Mouse (Mus musculus) lung, embryonic 14.5 days (tissue): ENCODE data around the gene Tm2d3. TPM values are rescaled to one million over a fixed set of nuclear protein-coding genes. Genes with fewer than 3 reads are reported as not detected.

Experiments
- ATAC-seq: fragments of 200-750 bp; cut with Nextera tagmentation; 2 replicates; pipeline ENCODE4 v1.8.0; 2017; ENCODE audit warnings: mild to moderate bottlenecking, moderate TSS enrichment, moderate library complexity; ENCODE audit not compliant: insufficient read depth
- DNase-seq: peaks from one replicate; pipeline ENCODE4 v3.0.0-alpha.2; 2015
- H3K27ac ChIP-seq: fragments of 300-500 bp; sonication (generic); 2 replicates; pipeline ENCODE4 v1.5.1; 2014; ENCODE audit warnings: low read depth, mild to moderate bottlenecking, moderate library complexity
- H3K27me3 ChIP-seq: fragments of 300-500 bp; sonication (generic); 2 replicates; pipeline ENCODE4 v1.6.1; 2014; ENCODE audit warnings: low read length, control low read depth; ENCODE audit not compliant: insufficient read depth
- H3K36me3 ChIP-seq: fragments of 300-500 bp; sonication (generic); 2 replicates; pipeline ENCODE4 v1.6.1; 2014; ENCODE audit warnings: control low read depth; ENCODE audit not compliant: insufficient read depth
- H3K4me1 ChIP-seq: fragments of 300-500 bp; sonication (generic); 2 replicates; pipeline ENCODE4 v1.6.1; 2014; ENCODE audit warnings: antibody characterized with exemption, control low read depth; ENCODE audit not compliant: insufficient read depth
- H3K4me2 ChIP-seq: fragments of 300-500 bp; sonication (generic); 2 replicates; pipeline ENCODE4 v1.6.1; 2014; ENCODE audit warnings: mild to moderate bottlenecking
- H3K4me3 ChIP-seq: fragments of 300-500 bp; sonication (generic); 2 replicates; pipeline ENCODE4 v1.5.1; 2014; ENCODE audit warnings: low read depth, low read length
- H3K9ac ChIP-seq: fragments of 300-500 bp; sonication (generic); 2 replicates; pipeline ENCODE4 v1.6.1; 2014
- H3K9me3 ChIP-seq: fragments of 300-500 bp; sonication (generic); 2 replicates; pipeline ENCODE4 v1.6.1; 2016; ENCODE audit warnings: low read depth, low read length, control low read depth
- CTCF ChIP-seq: IDR thresholded peaks from 2 replicates; pipeline ENCODE4 v1.5.1; 2016; ENCODE audit warnings: antibody characterized with exemption, low read depth
- WGBS: fragments of 180-500 bp; shearing (Covaris S2); extraction: QIAGEN DNeasy Blood & Tissue Kit; methylation state at CpG from one replicate; pipeline ENCODE4 v1.1.7; 2014; 5-methylcytosine and 5-hydroxymethylcytosine counted together
- polyA plus RNA-seq: library from polyadenylated mRNA; unstranded; fragments of >200 nt; fragmentation: Nextera tagmentation; extraction: Ambion mirVana; gene quantifications from 2 replicates; pipeline ENCODE4 v1.2.1, GENCODE M21; 2014

Tm2d3 gene
- polyA plus RNA-seq, 1 experiment from 2014 or later, result 70.4 TPM

DNA sequence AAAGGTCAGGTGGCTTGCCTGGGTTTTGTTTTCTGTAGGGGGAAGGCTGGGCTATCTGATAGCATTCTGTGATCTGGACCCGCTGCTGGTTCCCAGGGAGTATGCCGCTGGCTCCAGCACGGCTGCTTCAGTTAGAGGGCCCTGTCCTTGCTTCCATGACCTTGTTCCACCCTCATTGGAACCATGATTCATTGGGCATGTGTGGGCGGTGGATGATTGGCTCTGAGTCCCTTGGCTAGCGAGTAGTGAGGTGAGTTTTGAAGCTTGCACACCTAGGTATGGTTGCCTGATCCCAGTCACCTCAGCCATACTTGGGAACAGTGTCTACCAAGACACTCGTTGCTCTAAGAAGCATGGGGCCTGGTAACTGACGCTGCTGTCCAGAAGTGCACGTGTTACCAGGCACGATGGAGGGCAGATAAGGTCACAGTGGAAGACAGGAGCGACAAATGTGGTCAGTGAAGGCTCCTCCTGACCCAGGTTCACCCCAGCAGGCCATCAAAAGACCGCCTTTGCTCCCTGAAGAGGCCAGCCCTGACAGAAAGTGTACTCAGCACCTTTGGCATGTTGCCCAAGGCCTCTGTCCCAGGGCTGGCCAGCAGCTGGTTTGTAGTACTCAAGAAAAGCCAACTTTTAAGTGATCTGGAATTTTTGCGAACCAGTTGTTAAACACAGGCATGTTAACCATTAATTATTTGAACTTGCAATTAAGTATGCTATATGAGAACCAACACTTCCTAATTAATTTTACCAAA, 46.5 kb downstream of the Tm2d3 start:
- peak; percentile 76 for DNase-seq
- H3K4me2 ChIP-seq, result no peak overlapping the region
- no peak for TF ChIP-seq CTCF
- no peak overlapping the region for H3K9ac ChIP-seq
- H3K4me3 ChIP-seq, result no peak overlapping the region
- H3K27ac ChIP-seq, result no peak overlapping the region
- no peak for ATAC-seq
- H3K4me1 ChIP-seq, result peaks cover 4% of the 10 kb centered on the region; the same call in 1 of the 2 replicates
- H3K36me3 ChIP-seq, result no peaks in the 10 kb centered on the region
- H3K27me3 ChIP-seq, result no peaks in the 10 kb centered on the region
- H3K9me3 ChIP-seq, result no peaks in the 10 kb centered on the region
- 38% methylated on average over 12 of the region's 12 CpGs for WGBS

DNA sequence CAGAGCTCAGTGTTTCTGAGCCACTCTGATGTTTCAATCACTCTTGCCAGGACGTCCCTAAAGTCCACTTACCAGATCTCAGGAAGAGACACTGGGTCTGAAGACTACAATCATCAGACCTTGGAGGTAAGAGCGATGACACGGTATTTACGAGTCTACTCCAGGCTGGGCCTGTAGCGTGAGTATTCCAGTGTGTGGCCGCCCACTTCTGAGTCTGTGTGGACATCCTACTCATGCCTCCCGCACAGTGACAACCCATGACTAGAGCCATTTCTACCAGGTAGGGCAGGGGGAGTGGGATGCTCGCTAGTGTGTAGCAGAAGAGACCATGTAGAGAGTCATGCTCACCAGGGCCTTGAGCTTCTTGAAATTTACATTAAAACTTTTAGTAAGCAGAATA, 51.9 kb downstream of the Tm2d3 start:
- H3K36me3 ChIP-seq, result no peaks in the 10 kb centered on the region
- WGBS, result 90% methylated on average over 8 of the region's 8 CpGs
- no peak for TF ChIP-seq CTCF
- H3K4me3 ChIP-seq, result no peak overlapping the region
- no peak overlapping the region for H3K9ac ChIP-seq
- DNase-seq (no peak), ATAC-seq (no peak)
- no peaks in the 10 kb centered on the region for H3K9me3 ChIP-seq
- H3K27ac ChIP-seq, result no peak overlapping the region
- no peaks in the 10 kb centered on the region for H3K27me3 ChIP-seq
- H3K4me1 ChIP-seq, result no peaks in the 10 kb centered on the region
- H3K4me2 ChIP-seq, result no peak overlapping the region

DNA sequence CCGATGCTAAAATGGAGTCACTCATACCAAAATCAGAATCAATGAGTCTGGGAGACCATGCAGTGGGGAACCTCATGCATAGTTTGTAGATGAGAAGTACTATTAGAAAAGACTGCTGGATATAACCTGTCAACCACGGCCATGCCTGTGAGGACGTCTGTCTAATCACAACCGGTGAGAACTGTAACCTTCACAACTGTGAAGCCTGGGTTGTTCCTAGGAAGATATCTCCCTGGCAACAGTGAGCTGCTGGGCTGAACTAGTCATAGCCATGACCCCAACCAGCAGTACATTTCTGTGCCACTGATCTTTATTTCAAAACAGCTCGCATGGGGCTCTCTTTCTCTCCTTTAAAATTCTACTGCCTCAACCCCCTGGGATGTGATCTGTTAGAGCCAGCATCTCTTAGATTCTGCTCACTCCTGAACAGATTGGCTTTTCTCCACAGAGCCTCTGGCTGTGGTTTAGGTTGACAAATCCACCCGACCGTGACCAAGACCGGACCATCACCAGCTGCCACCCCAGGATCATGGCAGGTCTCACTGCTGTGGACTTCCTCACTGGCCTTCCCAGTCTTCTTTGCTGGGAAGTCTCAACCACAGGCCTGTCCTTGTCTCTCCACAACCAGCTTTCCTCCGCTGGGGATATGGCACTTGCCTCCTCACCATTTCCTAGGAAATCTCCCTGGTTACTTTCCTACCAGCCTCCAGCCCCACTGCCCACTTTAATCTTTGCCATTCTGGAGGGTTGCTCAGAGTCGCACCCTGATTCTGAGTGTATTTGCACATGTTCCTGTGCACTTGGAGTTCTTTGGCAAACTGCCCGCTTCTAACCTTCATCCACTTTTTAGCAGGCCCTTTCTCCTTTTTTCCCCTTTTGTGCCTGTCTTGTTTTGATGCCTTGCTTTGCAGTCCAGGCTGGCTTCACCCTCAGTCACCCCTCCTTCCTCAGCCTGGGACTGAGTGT, 57.3 kb downstream of the Tm2d3 start:
- H3K4me1 ChIP-seq, result no peaks in the 10 kb centered on the region

More for the DNA sequence above, 57.3 kb downstream of the Tm2d3 start:
- no peak overlapping the region for H3K9ac ChIP-seq
- no peak for TF ChIP-seq CTCF
- H3K36me3 ChIP-seq, result no peaks in the 10 kb centered on the region
- no peak overlapping the region for H3K27ac ChIP-seq
- 71% methylated on average over 11 of the region's 11 CpGs for WGBS
- DNase-seq (peak; percentile 75), ATAC-seq (no peak)
- H3K27me3 ChIP-seq, result no peaks in the 10 kb centered on the region
- no peaks in the 10 kb centered on the region for H3K9me3 ChIP-seq
- no peak overlapping the region for H3K4me3 ChIP-seq
- no peak overlapping the region for H3K4me2 ChIP-seq

Other genes starting within 250 kb of the Tm2d3 start
- 32.2 and 32.9 TPM in 2 replicates for gene Tjp1, start 163.4 kb upstream of the Tm2d3 start, polyA plus RNA-seq
- 9.1 and 10.4 TPM in 2 replicates for gene Tarsl2, start 46.3 kb upstream of the Tm2d3 start, polyA plus RNA-seq
- 8.9 and 9.2 TPM in 2 replicates for gene Pcsk6, start 170.6 kb downstream of the Tm2d3 start, polyA plus RNA-seq